In genomic region chr13:78183004-78183403, GRCm38 (mm10) we compare ENCODE assay signal across 13 mouse cellular contexts. TPM values are rescaled to one million over a fixed set of nuclear protein-coding genes. Genes with fewer than 3 reads are reported as not detected.
DNase-seq lines count a peak whose midpoint lies in the region; ATAC-seq lines count a peak whose summit lies in the region.
"Had no signal": no experiment of that assay in that cellular context is flagged by ENCODE, and none has a peak within 500 bp of the region (broad histone marks: within the 10 kb centered on the region; RNA-seq: fewer than 3 reads in every experiment).

No protein-coding gene starts in this region.

- 0 out of 2 replicates have a peak, but pooled peaks have one; percentile 7 for ATAC-seq in frontal cortex, adult (ENCODE audit: low TSS enrichment)
- ATAC-seq in forebrain, embryonic 15.5 days (replicated peaks): no peak
- ATAC-seq in midbrain, embryonic 12.5 days (ENCODE audit: low FRiP score, low read depth): no peak
- ATAC-seq in stomach, embryonic 15.5 days (ENCODE audit: insufficient read depth, low FRiP score, low read depth): no peak
- ATAC-seq in erythroblast, adult 5-6 weeks (replicated peaks; ENCODE audit: low FRiP score, poor library complexity, severe bottlenecking): no peak
- ATAC-seq in liver, embryonic 11.5 days (replicated peaks; ENCODE audit: low FRiP score): no peak
- ATAC-seq: intestine, embryonic 15.5 days had no signal

- H3K27ac ChIP-seq in forebrain, embryonic 15.5 days (replicated peaks): peak overlapping the region; percentile 96
- H3K27ac ChIP-seq in midbrain, embryonic 12.5 days (replicated peaks): peak overlapping the region; percentile 85
- H3K27ac ChIP-seq in stomach, embryonic 15.5 days: peak overlapping the region; percentile 35; the same call in 1 of the 2 replicates
- H3K27ac ChIP-seq in liver, embryonic 11.5 days (ENCODE audit: low read depth, low read length): no peak overlapping the region
- H3K27ac ChIP-seq: intestine, embryonic 15.5 days; limb, embryonic 15.5 days had no signal

- peaks cover 20% of the 10 kb centered on the region; the same call in 1 of the 2 replicates for H3K27me3 ChIP-seq in forebrain, embryonic 15.5 days
- peaks cover 55% of the 10 kb centered on the region for H3K27me3 ChIP-seq in midbrain, embryonic 12.5 days
- peaks cover 32% of the 10 kb centered on the region for H3K27me3 ChIP-seq in stomach, embryonic 15.5 days (replicated peaks)
- H3K27me3 ChIP-seq in liver, embryonic 11.5 days (replicated peaks; ENCODE audit: control insufficient read depth, insufficient read depth, low read length): peaks cover 96% of the 10 kb centered on the region

- peak overlapping the region; percentile 69 for H3K4me2 ChIP-seq in forebrain, embryonic 15.5 days (replicated peaks)
- peak overlapping the region; percentile 63 for H3K4me2 ChIP-seq in midbrain, embryonic 12.5 days (replicated peaks)
- 0 out of 2 replicates have a peak overlapping the region, but pooled peaks have one; percentile 49 for H3K4me2 ChIP-seq in stomach, embryonic 15.5 days
- no peak overlapping the region for H3K4me2 ChIP-seq in liver, embryonic 11.5 days
- H3K4me2 ChIP-seq: heart, embryonic 12.5 days; intestine, embryonic 15.5 days; limb, embryonic 15.5 days had no signal

- peak overlapping the region; percentile 41 for H3K4me3 ChIP-seq in forebrain, embryonic 15.5 days
- H3K4me3 ChIP-seq in midbrain, embryonic 12.5 days: peak overlapping the region; percentile 44
- H3K4me3 ChIP-seq in stomach, embryonic 15.5 days (replicated peaks): no peak overlapping the region
- no peak overlapping the region for H3K4me3 ChIP-seq in liver, embryonic 11.5 days (ENCODE audit: low read depth, low read length)
- H3K4me3 ChIP-seq: heart, embryonic 12.5 days; intestine, embryonic 15.5 days; limb, embryonic 15.5 days had no signal

- H3K4me1 ChIP-seq in forebrain, embryonic 15.5 days: peaks cover 47% of the 10 kb centered on the region
- H3K4me1 ChIP-seq in midbrain, embryonic 12.5 days: peaks cover 44% of the 10 kb centered on the region
- peaks cover 9% of the 10 kb centered on the region; the same call in 1 of the 2 replicates for H3K4me1 ChIP-seq in stomach, embryonic 15.5 days
- H3K4me1 ChIP-seq in liver, embryonic 11.5 days (replicated peaks; ENCODE audit: control insufficient read depth, insufficient read depth, low read length): no peaks in the 10 kb centered on the region

- no peaks in the 10 kb centered on the region for H3K36me3 ChIP-seq in forebrain, embryonic 15.5 days
- no peaks in the 10 kb centered on the region for H3K36me3 ChIP-seq in midbrain, embryonic 12.5 days
- 0 out of 2 replicates have a peak, but pooled peaks cover 2% of the 10 kb centered on the region for H3K36me3 ChIP-seq in stomach, embryonic 15.5 days
- H3K36me3 ChIP-seq in liver, embryonic 11.5 days (ENCODE audit: control insufficient read depth, insufficient read depth, low read length): no peaks in the 10 kb centered on the region
- H3K36me3 ChIP-seq: heart, embryonic 12.5 days; intestine, embryonic 15.5 days; limb, embryonic 15.5 days had no signal

- peak overlapping the region; percentile 47 for H3K9ac ChIP-seq in forebrain, embryonic 15.5 days (replicated peaks)
- H3K9ac ChIP-seq in midbrain, embryonic 12.5 days (replicated peaks): peak overlapping the region; percentile 68
- H3K9ac ChIP-seq in stomach, embryonic 15.5 days: no peak overlapping the region
- no peak overlapping the region for H3K9ac ChIP-seq in liver, embryonic 11.5 days (ENCODE audit: low read depth, low read length)
- H3K9ac ChIP-seq: heart, embryonic 12.5 days; intestine, embryonic 15.5 days; limb, embryonic 15.5 days had no signal

- 9% methylated on average over 5 of the region's 5 CpGs for WGBS in forebrain, embryonic 15.5 days
- 3% methylated on average over 5 of the region's 5 CpGs for WGBS in midbrain, embryonic 12.5 days
- 16% methylated on average over 5 of the region's 5 CpGs for WGBS in stomach, embryonic 15.5 days
- WGBS in liver, embryonic 11.5 days: 11% methylated on average over 5 of the region's 5 CpGs

- DNase-seq in frontal cortex, postnatal 14 days (ENCODE audit: low spot score in 2 of 2): no peak
- DNase-seq in liver, embryonic 11.5 days (ENCODE audit: low spot score): no peak
- DNase-seq in layer of hippocampus, postnatal 14 days (ENCODE audit: low spot score in 2 of 2): no peak
- DNase-seq: layer of hippocampus, adult 9-11 months; lung, postnatal 10 days had no signal

- H3K9me3 ChIP-seq in forebrain, embryonic 15.5 days: no peaks in the 10 kb centered on the region
- H3K9me3 ChIP-seq in midbrain, embryonic 12.5 days: no peaks in the 10 kb centered on the region
- H3K9me3 ChIP-seq in stomach, embryonic 15.5 days: no peaks in the 10 kb centered on the region
- no peaks in the 10 kb centered on the region for H3K9me3 ChIP-seq in liver, embryonic 11.5 days (ENCODE audit: control insufficient read depth, low read length)
- H3K9me3 ChIP-seq: heart, embryonic 12.5 days; intestine, embryonic 15.5 days; limb, embryonic 15.5 days had no signal

RNA-seq across cellular contexts. Expression of gene Nr2f1, which starts 16.6 kb away (rescaled TPM):
- polyA plus RNA-seq in forebrain, embryonic 15.5 days (2015; fragmentation: Nextera tagmentation; extraction: Ambion mirVana): 77.7 and 88.5 TPM in 2 replicates
- polyA plus RNA-seq in midbrain, embryonic 12.5 days (2016; fragmentation: Nextera tagmentation; extraction: Ambion mirVana): 62.3 and 84.1 TPM in 2 replicates
- 11.6 and 11.7 TPM in 2 replicates for polyA plus RNA-seq in stomach, embryonic 15.5 days (2015; fragmentation: Nextera tagmentation; extraction: Ambion mirVana)
- not detected in 2 replicates for total RNA-seq in erythroblast, adult 5-6 weeks (2015; ENCODE audit: low replicate concordance)
- total RNA-seq in erythroblast, adult 5-6 weeks (2017; ENCODE audit: low replicate concordance): not detected in 2 replicates
- 6.1 and 6.5 TPM in 2 replicates for polyA plus RNA-seq in liver, embryonic 11.5 days (2014; fragmentation: Nextera tagmentation; extraction: Ambion mirVana)
- 100 to 1,000 TPM; 100 to 110 TPM for total RNA-seq in layer of hippocampus, postnatal 14 days (2021)

Comparison
In these comparisons a context has a peak if more than half of its experiments do, and no peak if none do; other contexts are left out.
1. H3K4me3 ChIP-seq: peak in forebrain, embryonic 15.5 days (single experiment) and midbrain, embryonic 12.5 days (single experiment); none in stomach, embryonic 15.5 days (single experiment) and liver, embryonic 11.5 days (single experiment).
2. H3K9ac ChIP-seq: peak in forebrain, embryonic 15.5 days (single experiment) and midbrain, embryonic 12.5 days (single experiment); none in stomach, embryonic 15.5 days (single experiment) and liver, embryonic 11.5 days (single experiment).